Mouse (Mus musculus) CD8-positive naive resting alpha-beta T cell, adult 2 months (primary cell): Measurements from ENCODE around the gene Tef.

Source experiments
- DNase-seq, 2 experiments: peaks; one replicate each; pipeline ENCODE4 v3.0.0; 2022; ENCODE audit warnings: low read depth in 2 of 2, low spot score in 2 of 2

Tef gene

GRCm38 (mm10) chr15:81797861-81798260, 4.4 kb upstream of the Tef start:
- DNase-seq: no peak

GRCm38 (mm10) chr15:81798421-81798820, 3.8 kb upstream of the Tef start:
- no peak for DNase-seq

- DNase-seq: no peak
Measured at GRCm38 (mm10) chr15:81800391-81800790, 1.8 kb upstream of the Tef start.

GRCm38 (mm10) chr15:81802941-81803351, 725 bp downstream of the Tef start:
- DNase-seq: no peak

- no peak for DNase-seq
Measured at GRCm38 (mm10) chr15:81803425-81803951, 1.3 kb downstream of the Tef start.

- DNase-seq: no peak
Measured at GRCm38 (mm10) chr15:81804172-81804571, 2.0 kb downstream of the Tef start.

GRCm38 (mm10) chr15:81804883-81805282, 2.7 kb downstream of the Tef start:
- no peak for DNase-seq

GRCm38 (mm10) chr15:81805624-81806023, 3.4 kb downstream of the Tef start:
- DNase-seq: no peak

GRCm38 (mm10) chr15:81806621-81807404, 4.6 kb downstream of the Tef start:
- no peak for DNase-seq

- DNase-seq: no peak
Measured at GRCm38 (mm10) chr15:81808799-81809198, 6.6 kb downstream of the Tef start.

- DNase-seq: no peak
Measured at GRCm38 (mm10) chr15:81809550-81809949, 7.3 kb downstream of the Tef start.

- peak; percentile 53 to 58 for DNase-seq
Measured at GRCm38 (mm10) chr15:81810150-81810549, 7.9 kb downstream of the Tef start.

GRCm38 (mm10) chr15:81810671-81811598, 8.7 kb downstream of the Tef start:
- DNase-seq: peak; percentile 89 to 92

- DNase-seq: no peak
Measured at GRCm38 (mm10) chr15:81811599-81811996, 9.4 kb downstream of the Tef start.

- no peak for DNase-seq
Measured at GRCm38 (mm10) chr15:81812287-81812686, 10.1 kb downstream of the Tef start.

- no peak for DNase-seq
Measured at GRCm38 (mm10) chr15:81812696-81813631, 10.7 kb downstream of the Tef start.

- DNase-seq: no peak
Measured at GRCm38 (mm10) chr15:81813986-81814705, 11.9 kb downstream of the Tef start.

- DNase-seq: no peak
Measured at GRCm38 (mm10) chr15:81814716-81815370, 12.6 kb downstream of the Tef start.

GRCm38 (mm10) chr15:81818404-81818803, 16.2 kb downstream of the Tef start:
- DNase-seq: no peak

GRCm38 (mm10) chr15:81822631-81823030, 20.4 kb downstream of the Tef start:
- DNase-seq: no peak
